Mouse (Mus musculus) stomach, embryonic 15.5 days (tissue): ENCODE data around the gene Hmcn1. TPM values are rescaled to one million over a fixed set of nuclear protein-coding genes. Genes with fewer than 3 reads are reported as not detected.
A peak's percentile ranks its signal among the peaks of the same experiment; 100 is the strongest.

Experiments
- ATAC-seq: fragments of 200-750 bp; cut with Nextera tagmentation; 2 replicates; pipeline ENCODE4 v1.8.0; 2017; ENCODE audit warnings: low read depth, moderate number of reproducible peaks, moderate TSS enrichment; ENCODE audit not compliant: insufficient read depth, low FRiP score
- H3K27ac ChIP-seq: fragments of 300-500 bp; sonication (generic); 2 replicates; pipeline ENCODE4 v1.5.1; 2015; ENCODE audit warnings: mild to moderate bottlenecking, inconsistent platforms
- H3K27me3 ChIP-seq: fragments of 300-500 bp; sonication (generic); replicated peaks from 2 replicates; pipeline ENCODE4 v1.6.1; 2015; ENCODE audit warnings: inconsistent platforms
- H3K36me3 ChIP-seq: fragments of 300-500 bp; sonication (generic); 2 replicates; pipeline ENCODE4 v1.6.1; 2015; ENCODE audit warnings: inconsistent platforms
- H3K4me1 ChIP-seq: fragments of 300-500 bp; sonication (generic); 2 replicates; pipeline ENCODE4 v1.6.1; 2015; ENCODE audit warnings: inconsistent platforms
- H3K4me2 ChIP-seq: fragments of 300-500 bp; sonication (generic); 2 replicates; pipeline ENCODE4 v1.6.1; 2015; ENCODE audit warnings: mild to moderate bottlenecking, inconsistent platforms
- H3K4me3 ChIP-seq: fragments of 300-500 bp; sonication (generic); replicated peaks from 2 replicates; pipeline ENCODE4 v1.5.1; 2015; ENCODE audit warnings: inconsistent platforms
- H3K9ac ChIP-seq: fragments of 300-500 bp; sonication (generic); 2 replicates; pipeline ENCODE4 v1.6.1; 2015; ENCODE audit warnings: inconsistent platforms
- H3K9me3 ChIP-seq: fragments of 300-500 bp; sonication (generic); 2 replicates; pipeline ENCODE4 v1.6.1; 2016; ENCODE audit warnings: inconsistent platforms
- WGBS: fragments of 180-500 bp; shearing (Covaris S2); methylation state at CpG from one replicate; pipeline ENCODE4 v1.1.7; 2015; 5-methylcytosine and 5-hydroxymethylcytosine counted together
- polyA plus RNA-seq: library from polyadenylated mRNA; unstranded; fragments of >200 nt; fragmentation: Nextera tagmentation; extraction: Ambion mirVana; gene quantifications from 2 replicates; pipeline ENCODE4 v1.2.1, GENCODE M21; 2015

The Hmcn1 gene
- polyA plus RNA-seq, 1 experiment from 2014 or later = 11.4 TPM

DNA sequence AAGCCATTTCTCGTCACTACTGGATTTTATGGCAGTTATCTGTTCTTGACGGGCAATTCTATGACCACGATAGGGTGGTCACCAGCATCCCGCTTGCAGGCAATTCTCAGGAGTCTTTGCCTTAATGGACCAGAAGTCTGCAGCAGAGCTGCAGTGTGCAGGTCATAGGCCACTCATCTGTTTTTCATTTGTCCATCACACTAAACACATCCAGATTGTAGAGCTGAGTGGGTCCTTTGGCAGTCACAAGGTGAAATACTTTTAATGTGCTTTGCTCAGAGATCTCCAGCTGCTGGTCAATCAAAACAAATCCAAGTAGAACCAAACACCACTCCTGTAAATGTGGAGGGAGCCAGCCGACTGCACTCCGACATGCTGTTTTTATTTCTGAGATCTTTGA is 311.2 kb downstream of the Hmcn1 start:
- Histone ChIP-seq H3K4me2 (no peak overlapping the region), H3K27ac (no peak overlapping the region), H3K4me1 (no peaks in the 10 kb centered on the region), H3K4me3 (no peak overlapping the region), H3K9me3 (no peaks in the 10 kb centered on the region), H3K36me3 (no peaks in the 10 kb centered on the region), H3K27me3 (no peaks in the 10 kb centered on the region), H3K9ac (no peak overlapping the region)
- 70% methylated on average over 6 of the region's 6 CpGs for WGBS
- ATAC-seq = no peak

DNA sequence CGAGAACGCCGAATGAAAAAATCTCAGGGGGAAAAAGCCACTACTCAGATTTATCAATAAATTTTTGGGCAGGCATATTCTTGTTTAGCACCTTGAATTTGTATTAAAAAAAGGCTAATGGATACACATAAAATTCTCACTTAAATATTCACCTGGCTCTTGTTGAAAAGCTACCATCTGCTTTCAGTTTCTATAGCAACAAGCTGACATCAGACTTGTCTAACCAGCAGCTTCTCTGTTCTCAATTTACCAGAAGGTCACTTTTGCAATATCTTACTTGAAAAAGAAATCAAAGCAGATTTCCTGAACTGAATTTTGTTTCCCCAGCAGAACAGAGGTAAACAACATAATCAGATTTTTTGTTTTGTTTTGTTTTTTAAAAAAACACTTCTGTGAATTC is 311.8 kb downstream of the Hmcn1 start:
- no peak overlapping the region for H3K4me3 ChIP-seq
- 83% methylated on average over 3 of the region's 3 CpGs for WGBS

DNA sequence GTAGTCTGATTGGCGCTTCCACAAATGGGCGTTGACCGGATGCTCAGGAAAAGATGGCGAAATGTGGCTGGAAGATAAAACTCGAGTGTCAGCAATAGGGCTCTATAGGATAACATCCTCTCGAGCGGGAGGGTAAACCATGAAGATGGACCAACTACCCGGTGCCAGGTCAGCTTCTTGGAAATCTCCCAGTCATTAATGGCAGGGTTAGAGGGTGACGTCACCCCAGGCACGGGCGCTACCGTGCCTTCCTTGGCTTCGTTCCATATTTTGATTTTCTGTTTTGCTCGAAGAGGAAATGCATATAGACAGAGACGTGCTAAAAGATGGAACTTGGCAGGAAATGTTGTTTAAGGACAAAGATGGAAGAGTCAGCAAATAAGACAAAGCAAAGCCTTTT is 312.2 kb downstream of the Hmcn1 start:
- no peaks in the 10 kb centered on the region for H3K4me1 ChIP-seq
- H3K9me3 ChIP-seq = no peaks in the 10 kb centered on the region
- H3K9ac ChIP-seq = no peak overlapping the region
- ATAC-seq = no peak
- no peaks in the 10 kb centered on the region for H3K36me3 ChIP-seq
- WGBS = 68% methylated on average over 15 of the region's 15 CpGs
- no peak overlapping the region for H3K4me3 ChIP-seq
- H3K27ac ChIP-seq = no peak overlapping the region
- H3K27me3 ChIP-seq = no peaks in the 10 kb centered on the region
- no peak overlapping the region for H3K4me2 ChIP-seq

More for the DNA sequence above, 311.8 kb downstream of the Hmcn1 start:
- Histone ChIP-seq H3K9me3 (no peaks in the 10 kb centered on the region), H3K36me3 (no peaks in the 10 kb centered on the region), H3K4me1 (no peaks in the 10 kb centered on the region), H3K9ac (no peak overlapping the region), H3K27ac (no peak overlapping the region), H3K4me2 (no peak overlapping the region), H3K27me3 (no peaks in the 10 kb centered on the region)
- no peak for ATAC-seq

DNA sequence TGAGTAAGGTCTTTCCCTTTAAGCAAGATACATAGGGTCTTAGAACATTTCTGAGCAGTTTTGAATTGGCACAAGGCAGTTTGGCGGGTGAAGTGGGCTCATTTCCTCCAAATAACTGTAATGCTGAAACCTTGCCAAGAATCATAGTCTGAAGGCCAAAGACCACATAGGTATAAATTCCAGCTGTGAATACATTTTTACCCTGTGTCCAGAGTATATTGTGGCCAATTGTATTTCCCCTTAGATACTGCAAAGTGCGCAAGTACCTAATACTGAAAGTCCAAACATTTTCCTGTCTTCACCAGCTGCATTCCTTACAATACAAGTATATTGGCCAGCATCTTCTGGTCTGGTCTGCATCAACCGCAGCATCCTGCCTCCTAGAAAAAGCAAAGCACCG is 312.9 kb downstream of the Hmcn1 start:
- Histone ChIP-seq H3K9me3 (no peaks in the 10 kb centered on the region), H3K4me3 (no peak overlapping the region), H3K4me2 (no peak overlapping the region), H3K27ac (no peak overlapping the region), H3K36me3 (no peaks in the 10 kb centered on the region), H3K9ac (no peak overlapping the region), H3K4me1 (no peaks in the 10 kb centered on the region), H3K27me3 (no peaks in the 10 kb centered on the region)
- WGBS = 75% methylated on average over 4 of the region's 4 CpGs
- no peak for ATAC-seq

DNA sequence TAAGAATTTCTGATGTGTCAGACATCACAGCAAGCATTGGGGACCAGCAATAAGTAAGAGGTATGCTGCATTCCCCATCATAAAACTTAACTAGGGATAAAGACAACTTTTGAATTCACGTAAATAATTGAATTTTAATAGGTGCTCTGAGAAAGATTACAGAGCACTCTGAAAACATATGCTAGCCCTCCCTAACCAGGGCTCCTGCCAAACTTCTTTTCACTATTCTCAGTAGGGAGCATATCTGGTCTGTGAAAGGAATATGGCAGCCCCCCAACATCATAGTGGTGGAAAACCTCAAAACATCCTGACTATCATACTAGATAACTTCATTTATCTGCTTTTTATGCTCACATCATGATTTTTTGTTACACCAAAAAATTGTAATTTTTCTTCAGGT is 347.9 kb downstream of the Hmcn1 start:
- H3K9me3 ChIP-seq = no peaks in the 10 kb centered on the region
- no peak for ATAC-seq
- H3K27me3 ChIP-seq = no peaks in the 10 kb centered on the region
- no peak overlapping the region for H3K4me2 ChIP-seq
- H3K4me3 ChIP-seq = no peak overlapping the region
- H3K27ac ChIP-seq = no peak overlapping the region
- H3K9ac ChIP-seq = no peak overlapping the region
- 89% methylated on average over 1 of the region's 1 CpGs for WGBS
- 0 out of 2 replicates have a peak, but pooled peaks cover 5% of the 10 kb centered on the region for H3K36me3 ChIP-seq
- no peaks in the 10 kb centered on the region for H3K4me1 ChIP-seq

DNA sequence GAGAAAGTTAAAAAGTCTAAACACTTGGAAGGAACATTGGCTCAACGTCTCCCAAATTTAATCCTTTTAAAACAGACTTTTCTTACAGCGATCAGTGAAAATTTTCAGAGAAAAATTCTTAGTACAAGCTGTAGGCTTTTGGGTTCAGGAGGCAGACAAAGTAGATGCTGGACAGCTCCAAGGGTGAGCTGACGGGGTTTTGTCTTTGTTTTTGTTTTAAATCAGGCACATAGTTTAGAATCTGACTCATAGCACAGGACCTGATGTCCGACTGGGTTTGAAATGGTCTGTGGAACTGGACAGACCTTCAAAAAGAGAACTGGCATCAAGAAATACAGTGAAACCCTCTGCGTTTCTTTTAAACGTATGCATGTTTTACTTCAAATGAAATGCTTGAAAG is 353.7 kb downstream of the Hmcn1 start:
- Histone ChIP-seq H3K36me3 (no peaks in the 10 kb centered on the region), H3K9me3 (no peaks in the 10 kb centered on the region), H3K4me1 (no peaks in the 10 kb centered on the region), H3K9ac (no peak overlapping the region), H3K4me2 (no peak overlapping the region), H3K27ac (no peak overlapping the region), H3K4me3 (no peak overlapping the region), H3K27me3 (no peaks in the 10 kb centered on the region)
- no peak for ATAC-seq
- WGBS = 36% methylated on average over 6 of the region's 6 CpGs

DNA sequence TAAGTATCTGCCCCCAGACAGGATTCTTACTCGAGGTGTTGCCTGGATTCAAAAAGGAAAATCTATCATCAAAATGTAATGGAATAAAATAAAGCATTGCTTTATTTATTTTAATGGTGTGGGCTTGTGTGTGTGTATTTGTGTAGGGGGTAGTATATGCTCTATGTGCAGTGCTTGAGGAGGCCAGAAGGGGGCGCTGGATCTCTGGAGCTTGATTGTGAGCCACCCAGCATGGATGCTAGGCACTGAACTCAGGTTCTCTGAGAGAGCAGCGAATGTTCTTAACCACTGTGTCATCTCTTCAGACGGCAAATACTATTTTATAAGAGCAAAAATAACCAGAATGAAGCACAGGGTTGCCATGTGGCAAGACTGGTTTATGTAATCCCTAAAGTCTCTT is 360.7 kb downstream of the Hmcn1 start:
- Histone ChIP-seq H3K4me2 (no peak overlapping the region), H3K4me1 (no peaks in the 10 kb centered on the region), H3K9ac (no peak overlapping the region), H3K36me3 (no peaks in the 10 kb centered on the region), H3K27me3 (no peaks in the 10 kb centered on the region), H3K4me3 (no peak overlapping the region), H3K27ac (no peak overlapping the region), H3K9me3 (no peaks in the 10 kb centered on the region)
- WGBS = 64% methylated on average over 4 of the region's 4 CpGs
- ATAC-seq = no peak

DNA sequence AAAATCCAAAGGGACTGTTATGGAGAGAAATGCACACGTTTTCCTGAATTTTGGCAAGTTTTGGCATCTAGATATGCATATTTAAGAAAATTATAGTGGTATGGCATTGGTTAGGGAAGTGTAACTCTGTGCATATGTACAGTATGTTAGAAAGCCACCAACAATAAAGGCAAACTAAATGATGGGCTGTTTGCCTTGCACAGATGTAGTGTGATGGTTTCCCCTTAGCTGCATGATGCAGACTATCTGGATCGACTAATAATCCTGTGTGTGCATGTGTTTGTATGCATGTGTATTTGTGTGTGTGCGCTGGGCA is 361.4 kb downstream of the Hmcn1 start:
- Histone ChIP-seq H3K4me3 (no peak overlapping the region), H3K9me3 (no peaks in the 10 kb centered on the region), H3K9ac (no peak overlapping the region), H3K4me1 (no peaks in the 10 kb centered on the region), H3K27ac (no peak overlapping the region), H3K4me2 (no peak overlapping the region), H3K36me3 (no peaks in the 10 kb centered on the region), H3K27me3 (no peaks in the 10 kb centered on the region)
- ATAC-seq = no peak
- WGBS = 91% methylated on average over 3 of the region's 3 CpGs

DNA sequence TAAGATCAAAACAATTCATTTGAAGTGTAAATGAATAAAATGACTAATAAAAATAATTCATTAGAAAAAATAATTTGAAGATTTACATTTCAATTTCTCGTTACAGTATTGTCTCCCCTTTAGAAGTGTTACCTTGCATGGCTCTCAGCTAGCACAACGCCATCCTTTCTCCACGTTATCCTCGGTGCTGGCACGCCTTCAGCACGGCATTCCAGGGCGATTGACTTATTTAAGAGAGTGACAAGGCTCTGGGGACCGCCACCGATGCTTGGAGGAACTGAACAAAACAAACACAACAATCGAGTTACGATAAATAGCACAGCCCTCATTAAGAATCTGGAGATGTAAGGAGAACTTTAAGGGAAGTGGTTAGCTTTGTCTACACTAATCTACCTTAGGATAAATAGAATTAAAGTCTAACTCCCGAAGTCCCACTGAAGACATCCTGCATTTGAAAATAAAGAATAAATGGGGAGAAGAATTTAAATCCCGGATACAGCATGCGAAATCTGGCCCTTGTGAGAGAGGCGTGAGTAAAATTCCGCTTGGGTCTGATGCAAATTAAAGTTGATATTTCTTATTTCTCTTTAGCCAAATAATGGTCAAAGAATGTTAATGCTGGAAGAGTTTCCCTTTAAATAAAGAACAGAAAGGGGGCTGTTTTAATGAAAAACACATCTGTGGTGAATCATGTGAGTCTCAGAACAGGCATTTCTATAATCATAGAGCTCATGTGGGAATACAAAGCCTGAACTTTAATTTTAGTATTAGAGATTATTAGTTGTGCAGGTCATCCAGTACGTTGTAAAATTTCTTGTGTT is 362.0 kb downstream of the Hmcn1 start:
- Histone ChIP-seq H3K9me3 (no peaks in the 10 kb centered on the region), H3K9ac (no peak overlapping the region), H3K27ac (no peak overlapping the region), H3K27me3 (no peaks in the 10 kb centered on the region), H3K36me3 (no peaks in the 10 kb centered on the region), H3K4me3 (no peak overlapping the region), H3K4me2 (no peak overlapping the region), H3K4me1 (no peaks in the 10 kb centered on the region)
- ATAC-seq = no peak
- 82% methylated on average over 17 of the region's 17 CpGs for WGBS

DNA sequence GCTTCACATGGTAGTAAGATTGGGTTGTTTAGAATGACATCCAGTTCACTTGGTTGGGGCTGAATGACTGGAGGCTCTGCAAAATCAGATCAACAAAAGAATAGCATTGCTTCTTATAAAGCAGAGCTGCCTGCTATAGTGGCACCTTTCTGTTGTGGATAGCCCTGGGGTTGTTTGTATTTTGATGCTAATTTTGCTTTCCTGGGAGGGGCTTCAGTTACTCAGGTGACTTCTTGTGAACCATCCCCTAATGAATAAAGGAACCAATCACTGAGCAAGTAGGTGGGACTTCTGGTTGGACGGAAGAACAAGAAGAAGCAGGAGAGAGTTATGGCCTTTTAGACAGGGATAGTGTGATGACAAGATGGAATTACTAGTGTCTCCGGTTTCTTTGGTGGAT is 370.0 kb downstream of the Hmcn1 start:
- Histone ChIP-seq H3K4me1 (no peaks in the 10 kb centered on the region), H3K9me3 (no peaks in the 10 kb centered on the region), H3K27me3 (no peaks in the 10 kb centered on the region), H3K4me3 (no peak overlapping the region), H3K4me2 (no peak overlapping the region), H3K9ac (no peak overlapping the region), H3K36me3 (no peaks in the 10 kb centered on the region), H3K27ac (no peak overlapping the region)
- ATAC-seq = no peak
- WGBS = 94% methylated on average over 2 of the region's 2 CpGs

DNA sequence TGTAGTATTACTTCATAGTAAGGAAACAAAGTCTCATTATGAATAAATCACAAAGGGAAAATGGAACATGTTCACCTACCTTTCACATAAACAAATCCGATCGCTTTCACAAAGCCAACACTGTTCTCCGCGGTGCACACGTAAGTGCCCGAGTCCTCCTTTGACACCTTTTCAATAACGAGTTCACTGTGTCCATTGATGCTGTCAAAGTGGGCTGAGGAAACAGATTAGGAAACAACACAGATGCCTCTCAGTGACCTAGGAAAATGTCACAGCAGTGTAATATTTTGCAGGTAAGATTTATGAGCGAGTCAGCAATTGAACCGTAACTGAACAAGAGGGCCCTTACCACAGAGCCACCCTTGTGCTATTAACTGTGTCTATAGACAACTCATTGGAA is 382.7 kb downstream of the Hmcn1 start:
- H3K9me3 ChIP-seq = no peaks in the 10 kb centered on the region
- H3K27me3 ChIP-seq = no peaks in the 10 kb centered on the region
- WGBS = 79% methylated on average over 9 of the region's 9 CpGs
- H3K4me2 ChIP-seq = no peak overlapping the region
- ATAC-seq = no peak
- no peaks in the 10 kb centered on the region for H3K36me3 ChIP-seq
- no peak overlapping the region for H3K27ac ChIP-seq
- H3K4me3 ChIP-seq = no peak overlapping the region
- no peaks in the 10 kb centered on the region for H3K4me1 ChIP-seq
- no peak overlapping the region for H3K9ac ChIP-seq

DNA sequence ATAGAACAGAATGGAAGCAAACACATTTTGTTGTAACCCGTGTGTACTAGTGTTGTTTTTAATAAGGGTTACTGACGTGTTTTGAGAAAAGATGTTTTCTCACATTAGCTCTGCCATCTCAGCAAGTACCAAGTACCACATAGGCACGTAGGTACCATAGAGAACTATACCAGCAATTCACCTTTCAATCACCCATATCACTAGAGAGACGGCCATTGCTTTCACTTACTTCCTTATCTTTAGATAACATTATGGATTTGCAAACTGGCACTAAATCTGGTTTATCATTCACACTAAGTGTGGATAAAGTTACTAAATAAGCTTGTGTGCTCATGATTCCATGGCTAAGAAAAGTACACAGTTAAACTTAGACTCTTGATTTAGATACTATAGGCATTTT is 387.1 kb downstream of the Hmcn1 start:
- peak; percentile 71 for ATAC-seq
- H3K27me3 ChIP-seq = no peaks in the 10 kb centered on the region

DNA sequence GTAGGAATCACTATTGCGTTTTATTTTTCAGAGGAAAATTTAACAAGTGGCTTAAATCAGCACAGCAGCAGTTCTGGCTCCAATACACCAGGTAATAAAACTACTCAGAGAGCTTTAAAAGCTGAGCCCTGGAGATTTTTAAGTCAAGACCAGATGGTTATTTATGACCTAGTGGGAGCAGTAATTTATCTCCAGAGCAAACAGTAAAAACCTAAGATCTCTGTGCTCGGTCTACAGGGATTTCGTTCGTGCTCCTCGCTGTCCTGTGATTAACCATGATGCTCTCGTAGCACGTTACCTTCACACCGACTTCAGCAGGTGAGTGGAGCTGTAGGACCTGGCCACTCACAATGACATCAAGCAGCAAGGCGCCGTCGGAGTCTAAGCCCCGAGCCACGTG is 399.6 kb downstream of the Hmcn1 start:
- WGBS = 72% methylated on average over 13 of the region's 13 CpGs
- Histone ChIP-seq H3K36me3 (no peaks in the 10 kb centered on the region), H3K4me3 (no peak overlapping the region), H3K27me3 (no peaks in the 10 kb centered on the region), H3K4me2 (no peak overlapping the region), H3K27ac (no peak overlapping the region), H3K4me1 (no peaks in the 10 kb centered on the region), H3K9ac (no peak overlapping the region), H3K9me3 (no peaks in the 10 kb centered on the region)
- no peak for ATAC-seq

More for the DNA sequence above, 387.1 kb downstream of the Hmcn1 start:
- 69% methylated on average over 4 of the region's 4 CpGs for WGBS
- Histone ChIP-seq H3K9ac (no peak overlapping the region), H3K4me2 (no peak overlapping the region), H3K4me1 (no peaks in the 10 kb centered on the region), H3K4me3 (no peak overlapping the region), H3K36me3 (no peaks in the 10 kb centered on the region), H3K27ac (no peak overlapping the region), H3K9me3 (no peaks in the 10 kb centered on the region)
